ENCODE assay signal across 8 mouse cellular contexts in genomic region chr14:46384946-46385691, GRCm38 (mm10). TPM values are rescaled to one million over a fixed set of nuclear protein-coding genes. Genes with fewer than 3 reads are reported as not detected.
A peak's percentile ranks its signal among the peaks of the same experiment; 100 is the strongest.
DNase-seq lines count a peak whose midpoint lies in the region; ATAC-seq lines count a peak whose summit lies in the region.
"Had no signal": no experiment of that assay in that cellular context is flagged by ENCODE, and none has a peak within 500 bp of the region (broad histone marks: within the 10 kb centered on the region; RNA-seq: fewer than 3 reads in every experiment).

No protein-coding gene starts in this region.

- no peak overlapping the region for H3K9ac ChIP-seq in forebrain, embryonic 16.5 days (replicated peaks; ENCODE audit: low read depth, low read length)
- peak overlapping the region; percentile 27; the same call in 1 of the 2 replicates for H3K9ac ChIP-seq in liver, embryonic 12.5 days

- peaks cover 43% of the 10 kb centered on the region for H3K4me1 ChIP-seq in forebrain, embryonic 16.5 days (replicated peaks; ENCODE audit: control insufficient read depth, insufficient read depth, low read length)
- peaks cover 34% of the 10 kb centered on the region for H3K4me1 ChIP-seq in liver, embryonic 12.5 days

- H3K36me3 ChIP-seq in forebrain, embryonic 16.5 days (ENCODE audit: control insufficient read depth, insufficient read depth): no peaks in the 10 kb centered on the region
- no peaks in the 10 kb centered on the region for H3K36me3 ChIP-seq in liver, embryonic 12.5 days

- H3K4me3 ChIP-seq in forebrain, embryonic 16.5 days (replicated peaks; ENCODE audit: low read length): peak overlapping the region; percentile 56
- H3K4me3 ChIP-seq in liver, embryonic 12.5 days: peak overlapping the region; percentile 56

- peak overlapping the region; percentile 51 for H3K4me2 ChIP-seq in forebrain, embryonic 16.5 days (ENCODE audit: low read length)
- H3K4me2 ChIP-seq in liver, embryonic 12.5 days: peak overlapping the region; percentile 74

- WGBS in forebrain, embryonic 16.5 days: 8% methylated on average over 14 of the region's 14 CpGs
- 32% methylated on average over 14 of the region's 14 CpGs for WGBS in liver, embryonic 12.5 days (ENCODE audit: insufficient replicate concordance)

- no peak for ATAC-seq in forebrain, embryonic 16.5 days
- no peak for ATAC-seq in liver, embryonic 12.5 days
- no peak for ATAC-seq in frontal cortex, adult (ENCODE audit: low TSS enrichment)
- no peak for ATAC-seq in monocyte, adult 5-6 weeks (replicated peaks; ENCODE audit: insufficient number of reproducible peaks, low FRiP score, low TSS enrichment, poor library complexity, severe bottlenecking)

- DNase-seq in retina, embryonic 14.5 days (ENCODE audit: low spot score): peak; percentile 31
- no peak for DNase-seq in retina, postnatal 1 day
- no peak for DNase-seq in right cerebral cortex, adult 2 months (ENCODE audit: low spot score in 2 of 2)
- DNase-seq: right cerebral cortex, postnatal 25 days had no signal

- H3K9me3 ChIP-seq in forebrain, embryonic 16.5 days (ENCODE audit: control insufficient read depth, low read length): no peaks in the 10 kb centered on the region
- H3K9me3 ChIP-seq in liver, embryonic 12.5 days (replicated peaks): no peaks in the 10 kb centered on the region

- H3K27me3 ChIP-seq in forebrain, embryonic 16.5 days (replicated peaks; ENCODE audit: control insufficient read depth, insufficient read depth, low read length): peaks cover 82% of the 10 kb centered on the region
- peaks cover 93% of the 10 kb centered on the region for H3K27me3 ChIP-seq in liver, embryonic 12.5 days (replicated peaks)

- no peak overlapping the region for H3K27ac ChIP-seq in forebrain, embryonic 16.5 days (ENCODE audit: low read length)
- H3K27ac ChIP-seq in liver, embryonic 12.5 days: no peak overlapping the region

RNA-seq across cellular contexts. Expression of gene Bmp4, which starts 5.3 kb away (rescaled TPM):
- polyA plus RNA-seq in forebrain, embryonic 16.5 days (2015; fragmentation: Nextera tagmentation; extraction: Ambion mirVana): 3.2 and 7.4 TPM in 2 replicates
- polyA plus RNA-seq in liver, embryonic 12.5 days (2016; fragmentation: Nextera tagmentation; extraction: Ambion mirVana): 2.4 and 3.2 TPM in 2 replicates
- total RNA-seq in monocyte, adult 5-6 weeks (2017): not detected in 3 replicates

RNA-seq across cellular contexts. Expression of gene Gm15217, which starts 5.9 kb away (rescaled TPM):
- polyA plus RNA-seq in forebrain, embryonic 16.5 days (2015; fragmentation: Nextera tagmentation; extraction: Ambion mirVana): not detected in 2 replicates
- not detected in 2 replicates for polyA plus RNA-seq in liver, embryonic 12.5 days (2016; fragmentation: Nextera tagmentation; extraction: Ambion mirVana)
- total RNA-seq in monocyte, adult 5-6 weeks (2017): not detected in 3 replicates
